Mouse (Mus musculus) CD4-positive, CD25-positive, alpha-beta regulatory T cell, adult 4 months (primary cell): ENCODE results near the gene Brsk1. TPM values are rescaled to one million over a fixed set of nuclear protein-coding genes. Genes with fewer than 3 reads are reported as not detected.

Experiments
- ATAC-seq: one replicate; pipeline ENCODE4 v1.8.0; 2017
- polyA plus RNA-seq, 2 experiments: library from polyadenylated mRNA; unstranded; fragments of 100-300 nt; shearing (Covaris generic); gene quantifications; one replicate each; pipeline ENCODE4 v1.2.1; 2017

Brsk1 gene
- polyA plus RNA-seq, 2 experiments from 2014 or later, result not detected

DNA sequence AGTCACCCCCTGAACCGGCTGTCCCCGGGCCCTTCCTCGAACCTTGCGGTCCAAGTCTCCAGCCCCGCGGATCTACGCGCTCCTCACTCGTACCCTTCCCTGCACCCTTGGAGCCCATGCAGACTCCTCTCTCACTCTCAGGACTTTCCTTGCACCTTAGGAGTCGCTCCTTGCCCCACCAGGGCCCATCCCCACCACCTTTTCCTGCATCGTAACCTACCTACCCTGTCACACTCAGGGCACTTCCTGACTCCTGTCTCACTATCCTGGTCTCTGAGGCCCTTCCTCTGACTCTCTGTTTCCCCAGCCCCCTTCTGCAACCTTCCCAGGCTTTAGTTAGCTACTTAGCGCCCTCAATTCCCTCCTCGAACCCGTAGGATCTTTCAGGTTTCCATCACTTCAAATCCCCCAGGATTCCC, 49.9 kb downstream of the Brsk1 start:
- ATAC-seq, result no peak

DNA sequence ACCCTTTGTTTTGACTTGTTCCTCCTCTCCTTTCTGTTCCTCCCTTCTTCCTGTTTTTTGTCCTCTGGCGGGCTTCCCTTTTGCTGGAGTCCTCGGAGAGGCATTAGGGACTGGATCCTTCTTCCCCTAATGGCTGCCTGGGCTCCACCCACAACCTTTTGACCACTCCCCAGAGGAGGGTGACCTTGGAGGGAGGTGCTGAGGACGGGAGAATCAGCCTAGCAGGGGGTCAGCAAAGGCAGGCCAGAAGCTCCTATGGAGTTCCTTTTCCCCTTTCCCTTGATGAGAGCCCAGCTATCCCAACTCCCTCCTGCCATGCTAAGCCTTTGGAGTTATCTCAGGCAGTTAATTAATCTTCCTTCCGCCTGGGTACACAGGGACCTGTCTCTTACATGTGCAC, 50.7 kb downstream of the Brsk1 start:
- no peak for ATAC-seq

DNA sequence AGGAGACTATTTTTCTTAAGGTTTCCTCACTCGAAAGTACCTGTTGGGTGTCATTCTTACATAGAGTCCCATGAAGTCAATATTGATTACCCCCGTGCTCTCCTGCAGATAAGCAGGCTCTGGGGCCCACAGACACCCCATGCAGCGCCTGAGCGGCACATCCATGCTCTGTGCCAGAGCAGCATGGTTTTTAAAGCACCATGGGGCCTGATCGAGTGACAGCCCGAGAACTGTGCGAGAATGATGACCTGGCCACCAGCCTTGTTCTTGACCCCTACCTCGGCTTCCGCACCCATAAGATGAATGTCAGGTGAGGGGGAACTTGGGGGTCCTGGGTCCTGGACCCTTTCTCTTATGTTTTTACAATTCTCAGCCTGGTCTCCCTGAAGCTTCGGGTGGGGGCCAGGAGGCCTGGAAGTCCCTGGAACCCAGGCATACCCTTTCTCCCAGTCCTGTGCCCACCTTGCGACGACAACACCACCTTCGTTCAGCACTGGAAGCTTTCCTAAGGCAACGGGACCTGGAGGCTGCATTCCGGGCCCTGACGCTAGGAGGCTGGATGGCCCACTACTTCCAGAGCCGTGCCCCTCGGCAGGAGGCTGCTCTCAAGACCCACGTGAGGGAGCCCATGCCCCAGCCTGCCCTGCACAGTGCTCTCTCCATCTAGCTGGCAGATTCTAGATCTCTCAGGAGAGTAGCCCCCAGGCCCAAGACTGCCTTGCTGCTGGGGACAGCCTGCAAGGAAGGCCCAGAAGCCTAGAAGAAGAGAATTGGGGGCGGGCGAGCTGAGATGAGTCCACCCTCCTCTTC, 51.5 kb downstream of the Brsk1 start:
- no peak for ATAC-seq

DNA sequence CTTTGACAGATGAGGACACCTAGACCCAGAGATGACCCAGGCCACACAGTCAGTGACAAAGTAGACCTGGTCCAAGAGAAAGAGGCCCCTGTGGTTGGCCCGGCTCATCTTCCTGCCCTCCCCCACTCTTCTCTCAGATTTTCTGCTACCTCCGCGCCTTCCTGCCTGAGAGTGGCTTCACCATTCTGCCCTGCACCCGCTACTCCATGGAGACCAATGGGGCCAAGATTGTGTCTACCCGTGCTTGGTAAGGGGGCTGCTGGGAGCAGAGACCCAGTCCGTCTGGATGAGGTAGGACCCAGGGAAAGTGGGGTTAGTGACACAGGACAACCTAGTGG, 52.0 kb downstream of the Brsk1 start:
- no peak for ATAC-seq

DNA sequence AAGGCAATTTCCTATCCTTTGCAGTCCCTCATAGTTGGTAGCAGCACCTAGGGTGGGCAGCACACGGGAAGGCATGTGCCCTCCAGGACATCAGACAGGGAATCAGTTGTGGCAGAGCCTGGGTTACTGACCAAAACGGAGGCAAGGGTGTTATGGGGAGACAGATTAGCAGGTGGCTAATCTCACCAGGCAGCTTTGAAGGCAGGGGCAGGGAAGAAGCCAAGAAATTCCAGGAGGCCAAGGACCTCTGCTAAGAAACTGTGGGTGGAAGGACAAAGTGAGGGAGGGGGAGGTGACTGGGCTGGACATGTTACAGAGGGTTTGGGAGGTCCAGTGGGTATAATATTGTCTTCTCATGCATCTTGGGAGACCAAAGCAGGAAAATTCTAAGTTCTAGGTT, 53.0 kb downstream of the Brsk1 start:
- no peak for ATAC-seq

DNA sequence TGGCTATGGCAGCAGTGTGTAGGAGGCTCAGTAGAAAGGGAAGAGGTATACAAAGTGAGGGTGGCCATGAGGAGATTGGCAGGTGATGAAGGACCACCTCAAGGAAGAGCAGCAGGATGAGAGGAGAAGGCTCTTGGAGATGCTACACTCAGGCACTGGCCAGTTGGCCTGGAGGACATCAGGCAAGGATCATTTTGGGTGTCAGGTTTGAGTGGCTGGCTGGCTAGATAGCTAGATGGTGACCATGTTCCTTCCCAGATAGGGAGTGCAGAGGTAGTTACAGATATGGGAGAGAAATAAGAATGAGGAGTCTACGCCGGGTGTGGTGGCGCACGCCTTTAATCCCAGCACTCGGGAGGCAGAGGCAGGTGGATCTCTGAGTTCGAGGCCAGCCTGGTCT, 54.5 kb downstream of the Brsk1 start:
- ATAC-seq, result no peak

DNA sequence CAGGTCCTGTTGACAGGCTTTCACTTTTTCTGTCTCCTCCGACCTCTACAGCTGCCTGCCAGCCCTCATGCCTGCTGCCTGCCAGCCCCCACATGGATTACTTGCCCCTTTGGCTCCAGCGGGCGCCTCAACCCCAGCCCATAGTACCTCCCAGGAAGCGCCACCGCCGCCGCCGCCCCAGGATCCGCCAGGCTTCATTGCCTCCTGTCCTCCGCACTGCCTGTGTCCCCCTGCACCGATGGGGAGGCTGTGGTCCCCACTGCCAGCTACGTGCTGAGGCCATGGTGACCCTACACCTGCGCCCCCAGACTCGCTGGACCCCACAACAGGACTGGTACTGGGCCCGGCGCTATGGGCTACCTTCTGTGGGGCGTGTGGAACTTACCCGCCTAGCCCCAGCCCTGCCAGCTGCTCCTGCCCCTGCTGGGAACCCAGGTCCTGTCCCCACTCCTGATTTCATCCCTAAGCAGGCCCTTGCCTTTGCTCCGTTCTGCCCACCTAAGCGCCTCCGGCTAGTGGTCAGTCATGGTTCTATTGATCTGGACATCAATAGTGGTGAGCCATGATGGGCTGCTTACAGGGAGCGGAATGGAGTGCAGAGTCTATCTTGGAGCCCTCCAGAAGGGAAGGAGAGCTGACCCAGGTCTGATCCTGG, 56.0 kb downstream of the Brsk1 start:
- ATAC-seq, result no peak

DNA sequence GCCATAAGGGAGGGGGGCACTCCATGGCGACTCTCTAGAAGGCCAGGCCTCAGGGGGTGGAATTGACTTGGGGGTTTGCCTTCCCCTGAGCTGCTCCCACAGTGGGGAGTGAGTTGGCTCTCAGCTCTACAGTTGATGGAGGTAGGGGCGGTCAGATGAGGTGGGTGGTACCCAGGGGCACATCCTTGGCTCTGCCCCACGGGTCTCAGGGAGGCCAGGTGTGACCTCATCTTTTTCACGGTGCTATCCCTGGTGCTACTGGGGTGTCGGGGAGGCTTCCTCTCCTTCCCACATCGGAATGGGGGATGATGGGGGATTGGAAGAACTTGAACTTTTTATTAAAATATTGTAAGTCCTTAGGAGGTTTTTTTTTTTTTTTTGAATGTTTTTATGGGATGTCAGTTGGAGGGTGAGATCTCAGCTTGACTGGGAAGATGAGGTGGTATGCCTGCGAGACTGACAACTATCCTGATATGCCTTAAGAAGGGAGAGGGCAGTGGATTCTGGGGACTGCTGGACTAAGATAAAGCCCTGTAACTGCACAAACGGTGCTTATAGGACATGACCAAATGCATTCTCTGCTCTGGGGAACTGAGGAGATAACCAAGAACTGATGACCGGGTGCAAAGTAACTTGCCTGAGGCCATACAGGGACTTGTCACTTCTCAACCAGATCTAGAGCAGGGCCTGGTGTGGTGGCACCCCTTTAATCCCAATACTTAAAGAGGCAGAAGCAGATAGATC, 56.9 kb downstream of the Brsk1 start:
- no peak for ATAC-seq

DNA sequence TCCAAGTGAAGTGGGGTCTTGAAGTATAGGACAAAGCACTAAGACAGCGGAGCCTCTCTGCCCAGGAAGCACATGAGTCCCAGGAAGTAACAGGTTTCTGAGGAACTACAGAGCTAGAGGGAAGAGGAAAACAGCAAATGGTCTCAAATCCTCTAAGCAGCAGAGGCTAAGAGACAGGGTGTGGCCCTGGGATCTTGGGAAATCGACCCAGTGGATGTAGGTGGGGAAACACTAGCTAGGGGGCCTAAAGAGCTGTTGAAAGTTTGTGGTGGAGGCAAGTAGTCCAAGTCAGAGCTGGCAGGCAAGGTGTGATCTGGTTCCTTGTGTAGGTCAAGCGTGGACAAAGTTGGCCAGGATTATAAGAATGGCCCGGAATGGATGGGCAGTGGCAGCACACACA, 57.9 kb downstream of the Brsk1 start:
- ATAC-seq, result no peak

DNA sequence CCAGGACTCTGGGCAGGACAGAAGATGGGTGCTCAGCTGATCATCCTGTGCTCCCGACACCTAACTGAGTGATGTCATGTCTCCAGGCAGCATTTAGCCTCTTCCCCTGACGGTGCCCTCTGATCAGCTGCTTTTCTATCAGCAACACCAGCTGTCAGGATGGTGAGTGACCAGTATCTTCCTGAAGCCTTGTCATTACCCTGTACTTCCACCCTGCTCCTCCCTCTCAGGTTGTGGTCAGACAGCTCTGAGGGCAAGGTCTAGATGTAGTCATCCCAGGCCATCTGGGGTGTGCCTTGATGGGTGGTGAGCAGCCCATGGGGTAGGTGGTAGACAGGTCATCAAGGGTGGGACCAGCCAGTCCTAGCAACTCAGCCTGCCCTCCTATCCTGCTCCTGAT, 58.8 kb downstream of the Brsk1 start:
- no peak for ATAC-seq

DNA sequence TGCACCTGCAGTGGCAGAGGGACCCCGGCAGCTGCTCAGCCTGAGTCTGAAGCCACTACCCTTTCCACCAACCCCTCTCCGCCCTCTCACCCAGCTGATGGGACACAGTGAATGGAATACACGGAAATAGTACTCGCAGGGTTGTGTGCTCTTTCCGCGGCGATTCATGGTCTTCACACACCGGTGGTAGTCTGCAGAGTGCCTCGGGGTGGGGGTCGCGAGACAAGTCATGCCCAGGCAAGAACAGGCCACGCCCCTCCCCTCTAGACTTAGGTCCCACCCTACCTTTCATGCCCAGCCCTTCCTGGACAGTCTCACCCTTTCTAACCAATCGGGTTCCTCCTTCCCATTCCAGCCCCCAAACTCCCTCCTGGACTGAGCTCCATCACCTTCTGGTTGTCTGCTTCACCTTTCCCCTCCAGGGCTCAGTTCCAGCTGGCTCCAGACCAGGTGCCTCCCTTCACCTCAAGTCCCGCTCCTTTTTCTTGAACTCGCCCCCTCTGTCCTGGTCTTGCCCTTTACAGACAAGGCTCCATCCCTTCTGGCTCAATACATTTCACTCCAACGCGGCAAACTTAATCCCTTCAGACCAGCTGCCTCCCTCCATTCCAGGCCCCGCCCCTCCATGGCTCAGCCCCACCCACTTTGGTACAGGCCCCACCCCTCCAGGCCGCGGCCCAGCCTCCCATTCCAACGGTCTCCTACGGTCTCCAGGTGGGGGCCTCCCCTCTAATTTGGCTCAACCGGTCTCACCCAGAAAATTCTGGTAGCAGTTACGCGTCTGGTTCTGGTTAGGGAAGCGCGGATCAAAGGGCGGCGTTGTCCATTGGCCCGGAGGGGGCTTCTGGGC, 61.8 kb downstream of the Brsk1 start:
- ATAC-seq, result peak; percentile 22

DNA sequence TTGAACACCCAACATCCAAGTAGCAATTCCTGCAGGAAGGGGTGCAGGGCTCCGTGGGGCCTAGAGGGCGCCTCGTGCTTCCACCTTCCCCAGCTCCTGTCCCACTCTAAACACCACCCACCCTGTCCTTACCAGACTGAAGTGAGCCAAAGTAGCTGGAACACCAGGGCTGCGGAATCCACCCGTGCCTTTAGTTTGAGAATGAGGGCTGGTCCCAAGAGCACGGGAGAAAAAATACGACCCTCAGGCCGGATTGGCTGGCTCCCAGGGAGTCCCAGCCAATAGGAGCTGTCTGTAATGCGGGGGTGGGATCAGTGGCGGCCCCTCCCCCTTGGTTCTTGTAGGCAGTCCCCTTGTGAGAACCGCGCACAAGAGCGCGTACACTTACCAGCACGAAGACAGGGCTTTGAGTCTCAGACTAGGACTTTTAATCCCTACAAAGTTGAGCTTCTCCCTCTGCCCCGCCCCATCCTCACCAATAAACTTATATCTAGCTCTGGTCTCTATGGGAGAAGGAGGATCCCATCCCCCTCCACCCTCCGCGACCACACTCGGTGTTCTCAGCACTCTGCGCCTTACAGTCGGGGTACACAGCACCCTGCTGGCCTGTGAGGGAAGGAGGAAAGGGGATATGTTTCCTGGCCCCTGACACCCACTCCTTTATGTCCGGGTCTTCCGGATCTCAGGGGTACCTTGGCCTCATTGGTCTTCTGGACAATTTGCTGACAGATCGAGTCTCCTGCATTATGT, 62.6 kb downstream of the Brsk1 start, which contains the start of gene Cox6b2:
TSS of gene Cox6b2 (minus strand) at position 274 of the 750 bp plus-strand sequence.
- ATAC-seq, result peak; percentile 71

DNA sequence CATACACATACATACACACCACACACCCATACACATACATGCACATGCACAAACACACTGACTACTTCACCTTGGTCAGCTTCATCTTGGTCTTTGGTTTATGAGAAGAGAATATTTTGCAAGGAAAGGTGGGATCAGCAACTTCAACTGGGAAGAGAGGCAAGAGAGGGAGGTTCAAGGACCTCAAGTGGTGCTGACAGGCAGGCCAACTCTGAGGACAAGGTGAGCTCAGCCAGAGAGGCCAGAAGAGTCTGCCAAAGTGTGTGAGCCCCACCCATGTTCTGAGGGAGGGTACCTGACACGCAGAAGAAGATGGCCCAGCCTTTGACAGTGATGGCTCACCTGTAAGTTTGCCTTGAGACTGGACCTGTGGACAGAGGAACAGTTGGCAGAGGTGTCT, 69.3 kb downstream of the Brsk1 start:
- no peak for ATAC-seq

DNA sequence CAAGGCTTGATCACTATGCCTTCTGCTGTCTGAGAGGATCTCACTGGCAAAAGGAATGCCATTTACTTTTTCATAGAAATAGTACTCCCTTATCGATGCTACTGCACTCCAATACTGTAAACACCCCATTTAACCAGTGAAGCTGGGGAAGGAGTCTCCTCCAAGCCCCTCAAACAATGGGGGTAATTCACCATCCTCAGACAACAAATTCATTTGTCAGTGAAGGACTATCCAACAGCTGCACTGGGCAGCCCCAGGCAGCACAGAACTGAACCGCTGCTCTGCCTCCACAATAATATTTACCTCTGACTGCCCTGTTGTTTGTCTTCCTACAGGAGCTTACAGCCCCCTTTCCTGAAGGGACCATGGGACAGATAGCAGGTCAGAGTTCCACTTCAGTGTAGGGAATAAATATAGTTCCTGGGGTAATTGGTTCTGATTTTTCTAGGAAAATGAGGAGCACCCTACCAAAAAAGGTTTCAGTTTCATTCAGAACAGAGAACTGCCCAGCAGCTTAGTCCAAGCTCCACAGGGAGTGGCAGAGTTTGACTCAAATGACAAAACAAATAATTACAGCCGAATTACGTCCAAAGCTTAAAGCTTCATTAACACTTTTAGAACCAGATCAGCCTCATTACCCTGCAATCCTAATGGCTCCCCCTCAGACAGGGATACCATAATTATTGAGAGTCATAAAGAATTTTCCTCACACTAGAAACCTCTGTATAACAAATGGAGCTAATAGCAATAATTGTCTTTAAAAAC, 74.7 kb downstream of the Brsk1 start:
- ATAC-seq, result no peak

Other genes with a start within 250 kb of the Brsk1 start
- gene Rdh13, start 245.0 kb upstream of the Brsk1 start, polyA plus RNA-seq, result 10 to 100 TPM; 17.4 to 27.8 TPM
- gene Eps8l1, start 229.9 kb upstream of the Brsk1 start, polyA plus RNA-seq, result 10 to 100 TPM in 1 of 2 experiments, 1 to 10 TPM in 1; 6.5 to 14.5 TPM
- gene Ppp1r12c, start 188.9 kb upstream of the Brsk1 start, polyA plus RNA-seq, result 10 to 100 TPM; 13.5 to 27.7 TPM
- 1 to 10 TPM; 6.9 to 8.3 TPM for gene Tnnt1, start 174.2 kb upstream of the Brsk1 start, polyA plus RNA-seq
- gene Tnni3, start 166.4 kb upstream of the Brsk1 start, polyA plus RNA-seq, result 1 to 10 TPM; 1.6 to 2.4 TPM
- 1 to 10 TPM; 1.4 to 2.8 TPM for gene Dnaaf3, start 158.2 kb upstream of the Brsk1 start, polyA plus RNA-seq
- gene Syt5, start 143.1 kb upstream of the Brsk1 start, polyA plus RNA-seq, result under 1 TPM in 1 of 2 experiments, not detected in 1; 0.35 TPM
- gene Ptprh, start 86.6 kb upstream of the Brsk1 start, polyA plus RNA-seq, result not detected
- 1 to 10 TPM; 2.9 to 4.2 TPM for gene Tmem86b, start 59.2 kb upstream of the Brsk1 start, polyA plus RNA-seq
- 1 to 10 TPM; 6.7 to 9.1 TPM for gene Ppp6r1, start 31.6 kb upstream of the Brsk1 start, polyA plus RNA-seq
- 10 to 100 TPM; 45.4 to 48.2 TPM for gene Hspbp1, start 5.5 kb upstream of the Brsk1 start, polyA plus RNA-seq
- under 1 TPM in 1 of 2 experiments, not detected in 1; 0.47 TPM for gene Tmem150b, start 34.6 kb downstream of the Brsk1 start, polyA plus RNA-seq
- 10 to 100 TPM; 22.9 to 25.8 TPM for gene Kmt5c, start 49.5 kb downstream of the Brsk1 start, polyA plus RNA-seq
- gene Cox6b2, start 62.5 kb downstream of the Brsk1 start, polyA plus RNA-seq, result 1 to 10 TPM in 1 of 2 experiments, not detected in 1; 2.1 TPM
- gene Fam71e2, start 80.7 kb downstream of the Brsk1 start, polyA plus RNA-seq, result not detected
- under 1 TPM in 1 of 2 experiments, not detected in 1; 0.16 TPM for gene Il11, start 92.3 kb downstream of the Brsk1 start, polyA plus RNA-seq
- not detected for gene Tmem190, start 92.3 kb downstream of the Brsk1 start, polyA plus RNA-seq
- under 1 TPM in 1 of 2 experiments, not detected in 1; 0.86 TPM for gene Tmem238, start 99.1 kb downstream of the Brsk1 start, polyA plus RNA-seq
- 100 to 1,000 TPM; 446 to 574 TPM for gene Rpl28, start 102.3 kb downstream of the Brsk1 start, polyA plus RNA-seq
- 10 to 100 TPM; 25.0 to 25.3 TPM for gene Ube2s, start 122.0 kb downstream of the Brsk1 start, polyA plus RNA-seq
- gene Shisa7, start 154.1 kb downstream of the Brsk1 start, polyA plus RNA-seq, result under 1 TPM in 1 of 2 experiments, not detected in 1; 0.11 TPM
- gene Isoc2b, start 179.7 kb downstream of the Brsk1 start, polyA plus RNA-seq, result 10 to 100 TPM; 29.1 to 47.3 TPM
- under 1 TPM; 0.35 to 0.47 TPM for gene Isoc2a, start 186.5 kb downstream of the Brsk1 start, polyA plus RNA-seq
- not detected for gene Gm36210, start 215.9 kb downstream of the Brsk1 start, polyA plus RNA-seq
- gene Zfp628, start 224.6 kb downstream of the Brsk1 start, polyA plus RNA-seq, result 1 to 10 TPM in 1 of 2 experiments, under 1 TPM in 1; 0.99 to 1.5 TPM
- under 1 TPM in 1 of 2 experiments, not detected in 1; 0.61 TPM for gene Nat14, start 231.4 kb downstream of the Brsk1 start, polyA plus RNA-seq
- gene Ssc5d, start 235.2 kb downstream of the Brsk1 start, polyA plus RNA-seq, result under 1 TPM in 1 of 2 experiments, not detected in 1; 0.12 TPM